Mouse (Mus musculus): ENCODE measurements around the gene Cyth2. TPM values are rescaled to one million over a fixed set of nuclear protein-coding genes. Genes with fewer than 3 reads are reported as not detected.

Gene Cyth2
- 173 and 183 TPM in 2 replicates for polyA plus RNA-seq (2021; fragmentation: Nextera tagmentation)
- long read RNA-seq, experiment 1, transcript Cyth2-201 (12 exons, 2,527 nt), result minor isoform, 14 of 622 reads
- long read RNA-seq, experiment 1, transcript Cyth2-202 (12 exons, 2,519 nt), result minor isoform, 125 of 622 reads
- long read RNA-seq, experiment 1, transcript Cyth2-203 (12 exons, 1,512 nt), result major isoform, 433 of 622 reads
- long read RNA-seq, experiment 1, partial matches to known transcripts, result 10 of 622 reads
- long read RNA-seq, experiment 1, other reads (novel, unspliced or antisense), result 38 of 622 reads
- long read RNA-seq, experiment 2, transcript Cyth2-202 (12 exons, 2,519 nt), result minor isoform, 38 of 216 reads
- long read RNA-seq, experiment 2, transcript Cyth2-203 (12 exons, 1,512 nt), result major isoform, 144 of 216 reads
- long read RNA-seq, experiment 2, partial matches to known transcripts, result 22 of 216 reads
- long read RNA-seq, experiment 2, other reads (novel, unspliced or antisense), result 7 of 216 reads

GRCm38 (mm10) chr7:45813787-45814779, at the start of gene Cyth2:
Cyth2 (minus strand) TSS chr7:45814581.

GRCm38 (mm10) chr7:45830427-45831127, 16.2 kb upstream of the Cyth2 start, which contains the start of gene Grwd1:
Grwd1 (minus strand) TSS chr7:45830944.

GRCm38 (mm10) chr7:45824598-45824997, 10.2 kb upstream of the Cyth2 start, which contains the start of gene Kcnj14:
Kcnj14 (minus strand) TSS chr7:45824782.

GRCm38 (mm10) chr7:45784524-45785372, 29.6 kb downstream of the Cyth2 start, which contains the start of gene Sult2b1:
Sult2b1 (minus strand) TSS chr7:45784669.

GRCm38 (mm10) chr7:45783511-45784091, 30.8 kb downstream of the Cyth2 start, which contains the start of gene Lmtk3:
Lmtk3 (plus strand) TSS chr7:45783738.

Other genes starting within 250 kb of the Cyth2 start
- 6.9 and 8.4 TPM in 2 replicates for gene Bcat2, start 244.4 kb downstream of the Cyth2 start, polyA plus RNA-seq (2021; fragmentation: Nextera tagmentation)
- gene Fgf21, start 199.1 kb downstream of the Cyth2 start, polyA plus RNA-seq (2021; fragmentation: Nextera tagmentation), result 0.22 and 0.24 TPM in 2 replicates
- 0.06 and 0.07 TPM in 2 replicates for gene Fut1, start 197.3 kb downstream of the Cyth2 start, polyA plus RNA-seq (2021; fragmentation: Nextera tagmentation)
- gene Izumo1, start 192.8 kb downstream of the Cyth2 start, polyA plus RNA-seq (2021; fragmentation: Nextera tagmentation), result not detected in 2 replicates
- gene Rasip1, start 187.1 kb downstream of the Cyth2 start, polyA plus RNA-seq (2021; fragmentation: Nextera tagmentation), result 1.8 and 2.5 TPM in 2 replicates
- gene Mamstr, start 174.6 kb downstream of the Cyth2 start, polyA plus RNA-seq (2021; fragmentation: Nextera tagmentation), result 0.89 and 2.4 TPM in 2 replicates
- 0.06 and 0.09 TPM in 2 replicates for gene Fut2, start 148.2 kb downstream of the Cyth2 start, polyA plus RNA-seq (2021; fragmentation: Nextera tagmentation)
- gene Ntn5, start 130.6 kb downstream of the Cyth2 start, polyA plus RNA-seq (2021; fragmentation: Nextera tagmentation), result 6.5 and 9.8 TPM in 2 replicates
- gene Sec1, start 120.2 kb downstream of the Cyth2 start, polyA plus RNA-seq (2021; fragmentation: Nextera tagmentation), result 0.26 and 0.38 TPM in 2 replicates
- gene Car11, start 114.7 kb downstream of the Cyth2 start, polyA plus RNA-seq (2021; fragmentation: Nextera tagmentation), result 74.9 and 93.1 TPM in 2 replicates
- gene Dbp, start 109.5 kb downstream of the Cyth2 start, polyA plus RNA-seq (2021; fragmentation: Nextera tagmentation), result 30.2 and 130 TPM in 2 replicates
- gene Rpl18, start 99.1 kb downstream of the Cyth2 start, polyA plus RNA-seq (2021; fragmentation: Nextera tagmentation), result 335 and 337 TPM in 2 replicates
- gene Sphk2, start 96.6 kb downstream of the Cyth2 start, polyA plus RNA-seq (2021; fragmentation: Nextera tagmentation), result 4.9 and 10.6 TPM in 2 replicates
- 0.08 and 0.22 TPM in 2 replicates for gene Fam83e, start 93.4 kb downstream of the Cyth2 start, polyA plus RNA-seq (2021; fragmentation: Nextera tagmentation)
- gene Spaca4, start 88.8 kb downstream of the Cyth2 start, polyA plus RNA-seq (2021; fragmentation: Nextera tagmentation), result not detected in 2 replicates
- 3.9 and 10.6 TPM in 2 replicates for gene Lmtk3, start 30.8 kb downstream of the Cyth2 start, polyA plus RNA-seq (2021; fragmentation: Nextera tagmentation)
- 22.5 and 23.3 TPM in 2 replicates for gene Sult2b1, start 29.9 kb downstream of the Cyth2 start, polyA plus RNA-seq (2021; fragmentation: Nextera tagmentation)
- 2.0 and 2.3 TPM in 2 replicates for gene Kcnj14, start 10.2 kb upstream of the Cyth2 start, polyA plus RNA-seq (2021; fragmentation: Nextera tagmentation)
- 16.1 and 22.0 TPM in 2 replicates for gene Grwd1, start 16.4 kb upstream of the Cyth2 start, polyA plus RNA-seq (2021; fragmentation: Nextera tagmentation)
- 49.0 and 49.6 TPM in 2 replicates for gene Kdelr1, start 58.2 kb upstream of the Cyth2 start, polyA plus RNA-seq (2021; fragmentation: Nextera tagmentation)
- 0.39 and 1.6 TPM in 2 replicates for gene Grin2d, start 63.8 kb upstream of the Cyth2 start, polyA plus RNA-seq (2021; fragmentation: Nextera tagmentation)
- not detected in 2 replicates for gene Syngr4, start 82.1 kb upstream of the Cyth2 start, polyA plus RNA-seq (2021; fragmentation: Nextera tagmentation)
- 2.7 and 4.5 TPM in 2 replicates for gene Tmem143, start 82.4 kb upstream of the Cyth2 start, polyA plus RNA-seq (2021; fragmentation: Nextera tagmentation)
- gene Emp3, start 106.8 kb upstream of the Cyth2 start, polyA plus RNA-seq (2021; fragmentation: Nextera tagmentation), result 10.7 and 12.3 TPM in 2 replicates
- gene Ccdc114, start 109.5 kb upstream of the Cyth2 start, polyA plus RNA-seq (2021; fragmentation: Nextera tagmentation), result 0.74 and 1.0 TPM in 2 replicates
- gene Abcc6, start 215.7 kb upstream of the Cyth2 start, polyA plus RNA-seq (2021; fragmentation: Nextera tagmentation), result 0.04 and 0.10 TPM in 2 replicates
- gene Nomo1, start 219.1 kb upstream of the Cyth2 start, polyA plus RNA-seq (2021; fragmentation: Nextera tagmentation), result 20.0 and 25.0 TPM in 2 replicates

Data from left cerebral cortex, adult 6 months (tissue).